Mouse (Mus musculus) thymus, adult 2 months (tissue): ENCODE data around the gene Slc39a3. TPM values are rescaled to one million over a fixed set of nuclear protein-coding genes. Genes with fewer than 3 reads are reported as not detected.
A peak's percentile ranks its signal among the peaks of the same experiment; 100 is the strongest.

Source experiments
- DNase-seq: peaks from one replicate; pipeline ENCODE4 v3.0.0; 2021
- H3K27ac ChIP-seq: fragments of 200-500 bp; 2 replicates; pipeline ENCODE4 v1.5.1; 2012; ENCODE audit warnings: low read length, control low read depth; ENCODE audit not compliant: control insufficient read depth, insufficient read depth
- H3K27me3 ChIP-seq: fragments of 200-500 bp; 2 replicates; pipeline ENCODE4 v1.6.1; 2012; ENCODE audit warnings: mild to moderate bottlenecking, low read length, moderate library complexity, mixed read lengths; ENCODE audit not compliant: control insufficient read depth, insufficient read depth
- H3K36me3 ChIP-seq: fragments of 200-500 bp; 2 replicates; pipeline ENCODE4 v1.6.1; 2012; ENCODE audit warnings: mild to moderate bottlenecking, low read length, moderate library complexity; ENCODE audit not compliant: control insufficient read depth, insufficient read depth
- H3K4me1 ChIP-seq: fragments of 200-500 bp; replicated peaks from 2 replicates; pipeline ENCODE4 v1.6.1; 2012; ENCODE audit warnings: low read length; ENCODE audit not compliant: control insufficient read depth, insufficient read depth
- H3K4me3 ChIP-seq: fragments of 200-500 bp; 2 replicates; pipeline ENCODE4 v1.5.1; 2012; ENCODE audit warnings: mild to moderate bottlenecking, low read length, control low read depth, moderate library complexity; ENCODE audit not compliant: control insufficient read depth, insufficient read depth
- CTCF ChIP-seq: fragments of 200-500 bp; IDR thresholded peaks from 2 replicates; pipeline ENCODE4 v1.5.1; 2012; ENCODE audit warnings: mild to moderate bottlenecking, control low read depth, low read length, moderate library complexity, borderline replicate concordance; ENCODE audit not compliant: control insufficient read depth, poor library complexity, insufficient read depth; ENCODE audit errors: extremely low read depth
- POLR2A ChIP-seq: fragments of 200-500 bp; IDR thresholded peaks from 2 replicates; pipeline ENCODE4 v1.6.1; 2012; ENCODE audit warnings: mild to moderate bottlenecking, low read length, control low read depth, moderate library complexity; ENCODE audit not compliant: control insufficient read depth, poor library complexity, insufficient read depth; ENCODE audit errors: extremely low read depth
- WGBS: fragments of 180-500 bp; shearing (Covaris S2); methylation state at CpG from one replicate; pipeline ENCODE4 v1.1.7; 2018; 5-methylcytosine and 5-hydroxymethylcytosine counted together
- polyA plus RNA-seq: library from polyadenylated mRNA; depleted of rRNA; stranded (reverse); fragments of >200 nt; gene quantifications from 2 replicates; pipeline ENCODE4 v1.2.3, GENCODE M21; 2012

Gene Slc39a3
- polyA plus RNA-seq, 1 experiment = 52.7 TPM

- DNase-seq = peak; percentile 88
- Histone ChIP-seq H3K4me1 (peaks cover 7% of the 10 kb centered on the region), H3K27me3 (no peaks in the 10 kb centered on the region), H3K4me3 (no peak overlapping the region), H3K27ac (no peak overlapping the region), H3K36me3 (no peaks in the 10 kb centered on the region)
- TF ChIP-seq POLR2A = no peak
- peak; percentile 83; the same call in 1 of the 2 replicates for TF ChIP-seq CTCF
- WGBS = 26% methylated on average over 37 of the region's 37 CpGs
Observed at GRCm38 (mm10) chr10:80999362-81000196, 37.6 kb downstream of the Slc39a3 start.

- 2% methylated on average over 12 of the region's 12 CpGs for WGBS
- peak; percentile 65 for DNase-seq
Observed at GRCm38 (mm10) chr10:80998778-80999177, 38.4 kb downstream of the Slc39a3 start.

GRCm38 (mm10) chr10:80998021-80998420 is 39.2 kb downstream of the Slc39a3 start:
- TF ChIP-seq CTCF = no peak
- TF ChIP-seq POLR2A = no peak
- DNase-seq = no peak
- Histone ChIP-seq H3K36me3 (no peaks in the 10 kb centered on the region), H3K4me3 (no peak overlapping the region), H3K4me1 (peaks cover 7% of the 10 kb centered on the region), H3K27ac (no peak overlapping the region), H3K27me3 (no peaks in the 10 kb centered on the region)
- 53% methylated on average over 14 of the region's 14 CpGs for WGBS

More at GRCm38 (mm10) chr10:80998778-80999177, 38.4 kb downstream of the Slc39a3 start:
- H3K4me1 ChIP-seq = peaks cover 7% of the 10 kb centered on the region
- H3K4me3 ChIP-seq = no peak overlapping the region
- TF ChIP-seq POLR2A (0 out of 2 replicates have a peak, but pooled peaks have one; percentile 18), CTCF (peak; percentile 76; the same call in 1 of the 2 replicates)
- no peaks in the 10 kb centered on the region for H3K36me3 ChIP-seq
- H3K27me3 ChIP-seq = no peaks in the 10 kb centered on the region
- no peak overlapping the region for H3K27ac ChIP-seq

- Histone ChIP-seq H3K4me3 (no peak overlapping the region), H3K4me1 (peaks cover 7% of the 10 kb centered on the region), H3K36me3 (no peaks in the 10 kb centered on the region), H3K27ac (no peak overlapping the region), H3K27me3 (no peaks in the 10 kb centered on the region)
- 92% methylated on average over 8 of the region's 8 CpGs for WGBS
- DNase-seq = no peak
- no peak for TF ChIP-seq CTCF
- no peak for TF ChIP-seq POLR2A
Observed at GRCm38 (mm10) chr10:80997332-80997731, 39.9 kb downstream of the Slc39a3 start.

GRCm38 (mm10) chr10:80996501-80996900 is 40.7 kb downstream of the Slc39a3 start:
- WGBS = 95% methylated on average over 8 of the region's 8 CpGs
- no peak overlapping the region for H3K4me3 ChIP-seq
- DNase-seq = no peak
- no peaks in the 10 kb centered on the region for H3K27me3 ChIP-seq
- no peak overlapping the region for H3K27ac ChIP-seq
- no peak for TF ChIP-seq CTCF
- TF ChIP-seq POLR2A = no peak
- H3K36me3 ChIP-seq = no peaks in the 10 kb centered on the region
- H3K4me1 ChIP-seq = peaks cover 7% of the 10 kb centered on the region

GRCm38 (mm10) chr10:80995091-80995632 is 42.1 kb downstream of the Slc39a3 start:
- TF ChIP-seq POLR2A (no peak), CTCF (peak; percentile 94)
- Histone ChIP-seq H3K4me3 (no peak overlapping the region), H3K36me3 (no peaks in the 10 kb centered on the region), H3K27ac (no peak overlapping the region), H3K27me3 (no peaks in the 10 kb centered on the region), H3K4me1 (peaks cover 14% of the 10 kb centered on the region)
- peak; percentile 77 for DNase-seq
- 12% methylated on average over 21 of the region's 21 CpGs for WGBS
